Mouse (Mus musculus): ENCODE results near the gene Ccnt2.

DNA sequence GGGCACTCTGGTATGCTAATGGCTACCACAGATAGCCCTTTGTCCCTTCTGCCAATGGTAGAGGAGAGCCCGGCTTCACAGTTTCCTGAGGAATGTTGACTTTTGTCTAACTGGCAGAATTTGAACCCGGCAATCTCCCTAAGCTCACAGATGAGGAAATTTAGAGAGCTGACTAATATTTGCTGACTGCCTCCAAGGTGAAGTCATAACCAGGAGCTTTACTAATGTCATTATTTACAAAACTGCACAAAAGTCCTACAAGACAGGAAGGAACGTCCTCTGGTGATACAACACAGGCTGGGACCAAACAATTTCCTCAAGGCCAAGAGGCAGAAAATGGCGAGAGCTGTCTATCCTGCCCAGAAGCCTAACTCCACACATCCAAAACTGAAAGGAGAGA lies 18.2 kb upstream of the Ccnt2 start:
- TF ChIP-seq CTCF (IDR thresholded peaks at IDR 0.05; ENCODE audit: low read depth) = no peak
- TF ChIP-seq EP300 (optimal IDR thresholded peaks at IDR 0.05) = no peak
